Mouse (Mus musculus) hindbrain, embryonic 13.5 days (tissue): ENCODE results near the gene Dhx29. TPM values are rescaled to one million over a fixed set of nuclear protein-coding genes. Genes with fewer than 3 reads are reported as not detected.

Source experiments
- polyA plus RNA-seq: library from polyadenylated mRNA; unstranded; fragments of >200 nt; fragmentation: Nextera tagmentation; extraction: Ambion mirVana; gene quantifications from 2 replicates; pipeline ENCODE4 v1.2.1, GENCODE M21; 2015

Gene Dhx29
- polyA plus RNA-seq, 1 experiment from 2014 or later = 38.6 TPM

Other genes starting within 250 kb of the Dhx29 start
- 51.7 and 53.3 TPM in 2 replicates for gene Plpp1, start 126.7 kb upstream of the Dhx29 start, polyA plus RNA-seq
- gene Mtrex, start 56 bp upstream of the Dhx29 start, polyA plus RNA-seq = 65.7 and 66.8 TPM in 2 replicates
- gene Ccno, start 60.3 kb downstream of the Dhx29 start, polyA plus RNA-seq = 0.91 and 3.0 TPM in 2 replicates
- gene Mcidas, start 66.4 kb downstream of the Dhx29 start, polyA plus RNA-seq = 0.60 and 1.6 TPM in 2 replicates
- gene Cdc20b, start 107.7 kb downstream of the Dhx29 start, polyA plus RNA-seq = 0.35 and 0.86 TPM in 2 replicates
- gene Gpx8, start 119.0 kb downstream of the Dhx29 start, polyA plus RNA-seq = 78.5 and 78.6 TPM in 2 replicates
- gene Gzma, start 173.5 kb downstream of the Dhx29 start, polyA plus RNA-seq = not detected in 2 replicates